Mouse (Mus musculus) C2C12 (cell line): ENCODE data around the gene Uspl1.

Experiments
- CEBPB ChIP-seq: IDR thresholded peaks from one replicate; pipeline ENCODE4 v1.6.1; 2011; ENCODE audit warnings: low read depth, mild to moderate bottlenecking, control low read depth, moderate library complexity
- CTCF ChIP-seq: IDR thresholded peaks from one replicate; pipeline ENCODE4 v1.5.1; 2011; ENCODE audit not compliant: control insufficient read depth, insufficient read depth, insufficient read length
- FOSL1 ChIP-seq: IDR thresholded peaks from one replicate; pipeline ENCODE4 v1.8.0; 2011; ENCODE audit warnings: mild to moderate bottlenecking, low read length; ENCODE audit not compliant: poor library complexity, insufficient read depth, severe bottlenecking

DNA sequence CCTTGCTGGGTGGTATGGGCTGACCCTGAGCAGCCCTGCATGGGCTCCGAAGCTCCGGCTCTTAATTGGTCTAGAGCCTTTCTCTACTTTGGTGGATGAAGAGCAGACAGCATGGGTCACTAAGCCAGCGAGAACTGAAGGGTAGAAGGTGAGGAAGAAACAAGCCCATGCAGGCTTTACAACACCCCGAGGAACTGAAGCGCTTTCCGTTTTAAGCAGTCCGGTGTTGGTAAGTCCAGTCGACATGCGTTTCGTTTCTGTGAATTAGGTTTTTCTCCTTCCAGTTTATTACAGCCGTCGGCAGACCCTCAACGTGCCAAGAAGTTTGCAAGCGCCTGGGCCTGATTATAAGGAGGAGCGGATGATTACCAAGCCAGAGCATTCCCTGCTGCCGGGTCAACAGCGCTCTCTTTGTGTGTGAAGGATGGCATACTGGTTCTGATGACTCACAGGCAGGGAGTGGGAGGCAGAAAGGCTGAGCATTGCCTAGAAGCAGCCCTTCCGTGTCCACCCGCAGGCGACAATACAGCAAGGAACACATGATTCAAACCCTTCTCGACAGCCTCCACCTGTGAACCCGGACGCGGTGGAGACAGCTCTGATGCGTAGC is 40.3 kb upstream of the Uspl1 start:
- TF ChIP-seq CEBPB (no peak), FOSL1 (no peak), CTCF (no peak)
